Mouse (Mus musculus): ENCODE measurements around the gene Aqp3.

GRCm38 (mm10) chr4:41081733-41082132, 16.2 kb downstream of the Aqp3 start:
- TF ChIP-seq CTCF (IDR thresholded peaks at IDR 0.05; ENCODE audit: low read depth) (no peak), EP300 (IDR thresholded peaks at IDR 0.05; ENCODE audit: low read depth) (no peak)

Data from heart, postnatal 0 days (tissue).